Mouse (Mus musculus) testis, postnatal 10 days (tissue): ENCODE data around the gene Fermt1.

Source experiments
- DNase-seq: peaks from one replicate; pipeline ENCODE4 v3.0.0; 2021; ENCODE audit warnings: low spot score

The Fermt1 gene

DNA sequence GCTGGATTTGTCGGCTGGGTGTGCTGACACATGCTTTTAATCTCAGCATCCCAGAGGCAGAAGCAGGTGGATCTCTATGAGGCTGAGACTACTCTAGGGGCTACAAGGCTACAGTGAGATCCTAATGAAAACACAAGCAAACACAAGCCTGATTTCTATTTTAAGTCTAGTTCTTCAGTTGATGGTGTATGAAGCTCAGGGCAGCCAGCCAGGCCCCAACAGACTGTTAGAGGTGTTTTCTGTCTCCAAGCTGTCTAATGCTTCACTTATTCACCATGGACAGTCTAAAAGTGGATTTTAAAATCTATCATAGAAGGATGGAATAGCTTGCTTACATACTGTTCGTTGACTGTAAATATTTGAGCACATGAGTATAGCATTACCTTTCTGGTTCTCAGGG is 84.2 kb downstream of the Fermt1 start:
- no peak for DNase-seq

DNA sequence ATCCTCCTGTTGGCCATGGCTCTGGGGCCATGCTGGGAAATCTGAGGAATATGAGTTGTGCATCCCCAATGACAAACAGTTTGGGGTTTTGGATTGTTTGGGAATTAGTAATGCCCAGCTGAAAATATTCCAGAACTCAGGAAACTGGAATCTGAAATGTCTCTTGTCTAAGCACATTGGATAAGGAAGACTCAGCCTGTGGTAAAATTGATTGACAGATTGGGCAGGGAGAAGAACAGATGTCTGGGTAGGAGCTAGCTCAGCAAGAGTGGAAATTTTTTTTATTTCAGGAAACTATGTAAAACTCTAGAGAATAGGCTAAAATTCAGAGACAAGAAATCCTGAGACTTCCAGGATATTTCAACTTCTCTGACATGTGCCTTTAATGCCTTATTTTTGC is 85.3 kb downstream of the Fermt1 start:
- no peak for DNase-seq

DNA sequence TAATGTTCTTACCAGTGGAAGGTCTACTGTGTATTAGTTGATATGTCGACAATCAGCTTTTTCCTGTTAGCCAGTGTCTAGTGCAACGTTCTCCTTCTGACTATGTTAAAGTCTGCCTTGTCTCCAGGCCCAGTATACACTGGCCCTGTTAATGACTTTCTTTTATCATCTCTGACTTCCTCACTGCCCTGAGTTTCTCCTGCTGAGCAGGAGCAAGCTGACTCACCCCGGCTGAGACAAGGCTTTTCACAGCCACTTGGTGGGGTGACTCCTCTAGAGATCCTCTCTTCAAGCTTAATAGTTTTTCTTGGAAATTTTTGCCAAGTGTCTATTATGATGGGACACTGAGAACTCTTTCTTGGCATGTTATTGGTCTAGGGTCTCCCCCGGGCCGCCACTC is 89.4 kb downstream of the Fermt1 start:
- DNase-seq, result no peak
